Mouse (Mus musculus) ovary, postnatal 10 days (tissue): ENCODE results near the gene Tmem109.

Experiments used
- DNase-seq: peaks from one replicate; pipeline ENCODE4 v3.0.0; 2022; ENCODE audit warnings: low spot score

Gene Tmem109

DNA sequence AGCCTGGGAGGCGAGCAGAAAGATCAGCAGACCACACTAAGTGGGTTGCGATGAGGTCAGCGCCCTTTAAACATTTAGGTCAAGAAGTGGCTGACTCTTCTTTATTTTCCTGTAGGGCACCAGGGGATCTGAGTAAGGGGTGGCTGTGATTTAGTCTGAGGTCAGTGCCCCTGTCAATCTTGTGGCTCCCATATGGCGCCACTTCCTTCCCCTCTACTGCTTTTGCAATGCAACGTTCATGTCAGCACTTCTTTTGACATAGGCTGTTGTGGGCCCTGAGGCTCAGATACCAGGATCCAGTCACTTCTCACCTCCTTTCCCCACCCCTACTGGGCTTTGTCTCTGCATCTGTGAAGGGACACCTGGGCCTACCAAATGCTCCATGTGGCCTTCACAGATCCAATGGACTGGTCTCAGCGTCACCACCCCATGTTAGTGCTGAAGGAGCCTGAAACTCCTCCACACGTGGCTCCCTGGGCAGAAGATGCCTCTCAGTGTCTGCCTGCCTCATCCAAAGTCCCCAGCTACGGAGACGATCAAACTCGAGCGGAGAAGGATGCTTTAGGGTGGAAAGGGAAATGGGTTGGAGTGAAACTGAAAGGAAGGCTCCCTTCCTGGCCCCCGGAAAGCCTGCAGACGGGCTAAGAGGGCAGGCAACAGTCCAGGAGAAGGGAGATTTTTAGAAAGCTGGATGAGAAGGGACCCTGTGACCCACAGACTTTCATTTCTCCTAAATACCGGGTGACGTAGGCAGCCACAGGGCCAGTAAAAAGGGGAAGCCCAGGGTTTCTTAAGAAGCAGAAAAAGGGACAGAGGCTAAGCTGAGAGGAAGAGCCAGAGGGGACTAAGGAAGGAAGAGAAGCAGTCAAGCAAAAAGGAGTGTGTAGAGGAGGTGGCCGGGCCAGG lies 39.8 kb downstream of the Tmem109 start:
- no peak for DNase-seq

DNA sequence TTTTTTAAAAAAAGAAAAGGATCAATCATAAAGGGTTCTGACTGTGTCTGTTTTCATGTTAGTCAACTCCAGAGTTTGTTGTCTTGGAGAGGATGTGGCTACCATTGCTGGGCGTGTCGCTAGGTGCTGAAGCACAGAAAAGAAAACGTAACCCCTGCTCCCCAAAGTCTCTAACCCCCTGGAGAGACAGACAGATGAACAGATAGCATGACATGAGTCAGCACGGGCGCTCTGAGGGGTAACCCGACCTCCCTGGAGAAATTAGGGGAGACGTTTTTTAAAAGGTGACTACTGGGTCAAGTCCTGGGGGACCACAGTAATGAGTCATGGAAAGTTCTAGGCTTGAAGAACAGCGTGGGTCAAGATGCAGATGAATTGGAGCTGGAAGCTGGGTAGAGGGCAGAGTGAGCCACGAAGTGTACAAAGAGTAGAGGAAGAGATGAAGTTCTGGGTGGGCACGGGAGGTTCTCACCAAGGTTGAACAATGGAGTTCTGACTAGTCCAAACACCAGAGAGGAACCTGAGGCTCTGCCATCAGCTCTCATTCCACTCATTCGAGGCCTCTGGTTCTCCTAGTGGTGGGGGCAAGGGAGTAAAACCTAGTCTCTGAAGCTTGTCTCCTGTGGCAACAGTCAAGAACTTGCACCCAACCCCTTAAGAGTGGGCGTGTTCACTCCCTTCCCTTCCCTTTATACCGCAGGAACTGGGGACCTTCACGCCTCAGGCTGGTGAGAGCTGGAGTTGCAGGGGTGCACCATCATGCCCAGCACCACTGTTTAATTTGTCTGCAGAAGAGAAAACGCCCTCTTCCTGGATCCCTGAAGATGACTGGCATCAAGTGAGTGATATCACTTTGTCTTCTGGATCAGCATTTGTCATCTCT lies 42.5 kb downstream of the Tmem109 start, which contains the start of gene Slc15a3:
Gene Slc15a3 (plus strand): TSS at position 718 of the 883 bp plus-strand sequence.
- DNase-seq: no peak

DNA sequence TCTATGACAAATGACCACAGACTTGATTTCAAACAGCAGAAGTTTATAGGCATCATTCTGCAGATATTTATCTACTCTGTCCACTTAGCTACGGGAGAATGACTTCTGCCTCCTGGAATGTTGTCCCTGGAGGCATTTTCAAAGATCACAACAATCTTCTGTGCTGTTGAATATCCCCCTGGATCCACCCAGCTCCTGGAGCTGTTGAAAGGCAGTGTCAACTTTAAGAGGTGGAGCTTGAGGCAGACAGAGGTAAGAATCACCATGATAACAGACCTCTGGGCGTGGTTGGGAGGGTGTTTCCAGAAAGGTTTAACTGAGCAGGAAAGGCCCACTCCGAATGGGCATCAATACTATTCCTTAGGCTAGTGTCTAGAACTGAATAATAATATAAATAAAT lies 46.1 kb downstream of the Tmem109 start:
- no peak for DNase-seq

DNA sequence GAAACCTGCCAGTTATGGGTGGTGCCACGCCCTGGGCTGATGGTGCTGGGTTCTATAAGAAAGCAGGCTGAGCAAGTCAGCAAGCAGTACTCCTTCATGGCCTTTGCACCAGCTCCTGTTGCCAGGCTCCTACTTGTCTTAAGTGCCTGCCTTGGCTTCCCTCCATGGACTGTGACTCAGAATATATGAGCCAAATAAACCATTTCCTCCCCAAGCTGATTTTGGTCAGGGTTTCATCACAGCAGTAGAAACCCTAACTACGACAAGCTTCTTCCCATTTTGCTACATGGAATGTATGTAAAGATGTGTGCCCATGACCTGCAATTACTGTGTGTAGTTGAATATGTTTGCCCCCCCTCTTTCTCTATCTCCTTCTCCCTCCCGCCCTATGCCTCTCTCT lies 48.2 kb downstream of the Tmem109 start:
- DNase-seq: no peak

DNA sequence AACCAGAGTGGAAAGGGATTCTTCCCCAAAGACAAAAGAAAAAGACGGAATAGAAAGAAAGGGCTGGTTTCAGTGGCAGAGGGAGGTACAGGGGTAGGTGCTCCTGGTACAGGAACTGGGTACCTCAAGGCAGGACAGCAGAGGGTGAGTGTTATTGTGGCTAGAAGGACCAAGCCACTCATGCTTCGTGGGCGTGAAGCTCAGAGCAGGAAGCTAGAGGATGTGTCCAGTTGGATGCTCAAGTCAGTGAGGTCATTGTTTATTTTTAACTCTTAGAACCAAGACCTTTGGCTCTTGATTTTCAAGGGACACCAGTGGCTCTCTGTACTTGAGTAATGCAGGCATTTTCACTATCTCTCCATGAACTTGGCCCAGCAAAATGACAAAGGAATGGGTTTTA lies 49.8 kb downstream of the Tmem109 start:
- DNase-seq: no peak

DNA sequence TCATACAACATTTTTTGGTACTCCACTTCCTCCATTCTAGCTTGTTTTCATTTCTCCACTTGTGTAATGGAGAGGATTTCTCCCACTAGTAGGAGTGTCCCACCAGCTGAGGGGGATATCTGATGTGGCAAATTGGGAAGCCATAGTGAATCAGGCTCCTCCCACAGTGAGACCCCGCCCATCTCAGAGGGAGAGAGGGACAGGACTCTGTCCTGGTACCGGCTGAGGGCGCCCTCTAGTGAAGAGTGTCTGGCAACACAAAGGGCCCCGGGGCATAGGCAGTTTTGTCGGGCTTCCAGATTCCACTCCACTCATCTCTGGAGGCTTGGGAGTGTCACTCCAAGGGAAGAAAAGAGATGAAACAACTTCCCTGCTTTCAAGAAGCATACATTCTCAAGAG lies 50.4 kb downstream of the Tmem109 start:
- no peak for DNase-seq

DNA sequence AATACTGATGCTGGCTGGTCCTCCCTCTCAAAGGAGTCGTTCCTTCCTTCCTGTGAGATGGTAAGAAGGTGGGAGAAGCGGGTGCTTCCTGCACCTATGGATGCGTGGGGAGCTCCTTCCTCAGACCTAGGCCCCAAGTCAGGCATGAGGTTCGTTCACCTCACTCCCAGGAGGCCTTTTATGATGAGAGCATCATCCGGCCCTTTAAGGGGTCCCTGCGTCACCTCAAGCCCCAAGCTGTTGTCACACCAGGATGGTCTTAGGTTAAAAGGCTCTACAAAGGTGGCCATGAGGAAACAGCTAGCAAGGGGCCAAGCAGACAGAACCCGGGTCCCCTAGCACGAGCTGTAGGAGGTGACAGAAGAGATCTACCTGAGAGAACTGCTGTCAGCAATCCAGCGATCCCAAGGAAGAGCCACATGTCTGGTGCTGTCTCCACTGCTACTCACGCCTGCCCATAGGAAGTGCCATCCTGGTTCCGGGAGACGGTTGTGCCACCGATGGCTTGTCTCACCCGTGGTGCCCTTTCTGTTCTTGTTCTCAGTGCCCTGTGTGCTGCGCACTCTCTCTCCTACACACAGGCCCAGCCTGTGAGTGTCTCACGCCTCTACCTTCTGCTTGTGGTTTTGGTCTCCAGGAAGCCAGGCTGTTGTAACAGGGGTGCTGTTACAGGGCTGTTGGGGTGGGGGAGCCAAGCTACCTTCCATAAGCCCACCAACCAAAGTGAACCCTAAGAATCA lies 52.2 kb downstream of the Tmem109 start, which contains the start of gene Cd6:
Gene Cd6 (minus strand): TSS at position 623 of the 740 bp plus-strand sequence.
- no peak for DNase-seq

DNA sequence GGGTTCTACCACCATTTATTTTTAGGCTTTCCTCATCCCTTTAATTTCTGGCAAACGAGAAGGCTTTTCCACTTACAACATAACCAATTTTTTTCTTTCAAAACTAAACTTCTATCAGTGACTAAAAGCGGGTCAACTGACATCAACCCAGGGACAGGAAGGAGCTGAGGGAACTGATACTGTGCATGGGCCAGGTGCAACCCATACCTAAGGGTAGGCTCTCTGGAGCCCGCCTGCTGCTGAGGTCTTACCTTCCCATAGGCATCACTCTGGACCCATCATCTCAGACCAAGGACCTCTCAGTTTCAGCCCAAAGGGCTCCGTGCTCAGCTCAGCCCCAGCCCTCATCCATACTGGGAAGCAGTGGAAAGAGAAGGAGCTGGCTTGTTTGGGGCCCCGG lies 53.5 kb downstream of the Tmem109 start:
- no peak for DNase-seq

DNA sequence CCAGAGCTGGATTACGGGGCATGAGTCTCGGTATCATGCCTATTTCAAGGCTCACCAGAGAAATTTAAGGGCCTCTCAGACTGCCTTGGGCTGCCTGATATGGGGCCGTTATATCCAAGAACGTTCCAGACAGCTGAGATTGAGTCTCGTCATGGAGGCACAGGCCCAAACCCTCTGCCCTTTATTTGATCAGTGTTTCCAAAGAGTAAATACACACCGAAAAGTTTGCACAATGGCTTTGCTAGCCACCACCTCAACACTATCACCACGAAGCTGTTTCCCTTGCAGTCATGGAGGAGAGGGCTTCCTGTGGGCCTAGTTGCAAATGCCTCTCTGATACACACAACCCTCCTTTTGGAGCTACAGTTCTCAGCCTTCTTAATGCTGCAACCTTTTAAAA lies 57.7 kb downstream of the Tmem109 start:
- no peak for DNase-seq

DNA sequence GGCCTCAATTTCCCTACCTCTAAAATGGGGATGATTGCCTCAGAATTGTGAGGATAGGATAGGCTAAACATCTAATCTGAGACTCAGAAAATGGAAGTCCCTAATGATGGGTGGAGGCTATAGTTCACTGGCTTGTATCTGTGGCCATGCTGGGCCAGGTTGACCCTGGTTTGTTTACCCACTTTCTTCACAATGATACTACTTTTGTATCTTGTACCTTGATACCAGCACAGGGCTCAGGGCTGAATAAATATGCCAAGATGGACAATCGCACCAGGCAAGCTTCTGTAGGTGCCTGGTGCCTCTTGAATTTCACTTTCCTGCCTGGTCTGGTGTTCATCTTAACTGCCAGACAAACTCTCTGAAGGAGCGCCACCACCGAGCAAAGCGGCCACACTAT lies 59.3 kb downstream of the Tmem109 start:
- no peak for DNase-seq

DNA sequence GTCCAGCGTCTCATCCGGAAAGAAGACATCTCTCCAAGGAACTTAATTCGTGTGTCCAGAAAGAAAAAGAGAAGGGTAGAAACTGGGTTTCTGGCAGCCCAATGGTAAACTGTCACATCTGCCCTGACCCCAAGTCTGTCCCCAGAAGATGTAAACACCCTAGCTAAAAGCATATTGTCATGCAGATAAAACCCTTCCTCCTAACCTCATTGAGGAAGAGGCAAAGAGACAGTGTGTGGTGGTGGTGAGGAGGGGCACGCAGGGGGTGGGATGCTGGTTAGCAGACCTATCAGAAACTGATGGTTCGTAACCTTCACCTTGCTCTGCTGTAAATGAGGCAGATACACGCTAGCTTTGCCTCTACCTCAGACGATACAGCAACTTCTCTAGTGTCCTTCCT lies 60.5 kb downstream of the Tmem109 start:
- no peak for DNase-seq
